Mouse (Mus musculus) activated CD4-positive, CD25-positive, alpha-beta regulatory T cell, adult 4 months (primary cell): Measurements from ENCODE around the gene Ttc21a. TPM values are rescaled to one million over a fixed set of nuclear protein-coding genes. Genes with fewer than 3 reads are reported as not detected.
A peak's percentile ranks its signal among the peaks of the same experiment; 100 is the strongest.

Experiments
- ATAC-seq: one replicate; pipeline ENCODE4 v1.8.0; 2017
- polyA plus RNA-seq, 2 experiments: library from polyadenylated mRNA; unstranded; fragments of 100-300 nt; shearing (Covaris generic); gene quantifications; one replicate each; pipeline ENCODE4 v1.2.1; 2017

The Ttc21a gene
- polyA plus RNA-seq, 2 experiments from 2014 or later = not detected

DNA sequence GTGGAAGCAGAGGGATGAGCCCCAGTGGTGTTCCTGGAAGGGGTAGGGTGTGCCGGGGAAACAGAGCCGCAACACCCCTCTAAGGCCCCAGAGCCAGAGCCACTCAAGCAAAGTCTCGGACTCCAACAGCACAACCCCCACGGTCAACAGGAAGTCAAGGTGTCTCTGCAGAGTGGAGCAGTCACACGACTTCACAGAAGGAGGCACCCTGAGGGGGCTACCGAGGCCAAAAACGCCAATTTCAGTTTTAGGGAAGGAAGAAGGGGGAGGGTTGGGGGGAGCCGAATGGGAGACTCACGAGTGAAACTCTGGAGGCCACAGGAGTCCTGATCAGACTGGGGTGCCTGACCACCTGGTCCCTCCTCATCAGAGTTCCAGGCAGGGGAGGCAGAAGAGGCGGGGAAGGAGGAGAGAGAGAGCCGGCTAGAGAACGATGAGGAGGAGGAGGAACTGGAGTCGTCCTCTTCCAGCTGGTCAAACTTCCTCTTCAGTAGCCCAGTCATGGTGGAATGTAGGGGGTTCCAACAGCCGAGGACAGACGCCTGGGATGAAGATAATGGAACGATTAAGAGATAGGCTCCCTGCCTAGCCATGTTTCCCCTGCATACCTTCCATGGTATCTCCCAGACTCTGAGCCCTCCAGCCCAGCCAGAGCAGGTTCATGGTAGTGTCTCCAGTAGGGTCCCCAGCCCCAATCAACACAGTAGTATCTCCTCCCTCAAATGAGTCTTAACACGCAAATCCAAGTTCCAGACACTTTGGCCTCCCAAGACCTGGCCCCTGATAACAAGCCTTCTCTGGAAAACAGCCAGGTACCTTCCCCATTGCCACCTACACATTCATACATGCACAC lies 39.5 kb downstream of the Ttc21a start:
- ATAC-seq = no peak

GRCm38 (mm10) chr9:119977557-119978060 lies 40.2 kb downstream of the Ttc21a start:
- ATAC-seq = no peak

DNA sequence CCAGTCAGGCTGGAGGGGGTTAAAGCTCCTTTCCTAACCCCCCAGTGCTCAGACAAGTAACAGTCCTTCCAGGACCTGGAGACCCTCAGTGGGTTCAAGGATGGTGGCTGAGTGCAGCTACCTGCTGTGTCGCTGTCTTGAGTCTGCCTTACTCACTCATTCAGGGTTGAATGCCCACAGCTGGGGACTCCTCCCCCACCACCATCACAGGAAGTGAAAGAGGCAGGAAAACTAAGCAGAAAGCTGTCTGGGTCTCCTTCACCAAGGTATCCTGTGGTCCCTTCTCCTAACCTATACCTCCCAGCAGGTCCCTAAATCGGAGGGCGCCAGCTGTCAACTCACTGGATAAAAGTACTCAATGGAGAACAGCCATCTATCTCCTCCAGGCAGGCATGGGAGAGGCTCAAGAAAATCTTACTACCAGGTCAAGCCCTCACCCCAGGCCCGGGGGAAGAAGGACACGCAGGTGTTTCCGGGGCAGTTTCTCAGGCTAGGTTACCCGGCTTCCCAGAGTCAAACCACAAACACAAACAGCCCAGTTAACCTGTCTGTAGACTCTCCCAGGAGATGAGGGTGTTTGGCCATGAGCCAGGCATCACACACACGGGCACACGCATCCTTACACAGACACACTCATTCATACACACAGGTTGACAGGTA lies 40.9 kb downstream of the Ttc21a start:
- peak; percentile 11 for ATAC-seq

- ATAC-seq = no peak
Measured at GRCm38 (mm10) chr9:119978811-119979441, 41.5 kb downstream of the Ttc21a start.

DNA sequence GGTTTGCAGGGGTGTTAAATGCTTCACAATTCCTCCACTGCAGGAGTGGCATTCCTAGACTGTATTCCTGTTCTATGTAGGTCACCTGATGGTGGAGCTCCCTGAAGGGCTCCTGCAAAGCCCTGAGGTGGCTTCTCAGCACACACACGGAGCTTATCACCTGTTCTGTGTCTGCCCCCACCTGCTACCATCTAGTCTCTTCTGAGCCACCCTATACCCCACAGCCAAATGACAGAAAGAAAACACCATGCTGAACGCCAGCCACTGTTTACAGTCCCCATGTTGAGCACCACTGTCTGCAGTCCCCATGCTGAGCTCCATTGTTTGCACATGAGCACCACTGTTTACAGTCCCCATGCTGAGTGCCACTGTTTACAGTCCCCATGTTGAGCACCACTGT lies 42.3 kb downstream of the Ttc21a start:
- ATAC-seq = no peak

- ATAC-seq = no peak
Measured at GRCm38 (mm10) chr9:119980770-119981182, 43.4 kb downstream of the Ttc21a start.

- peak; percentile 44 for ATAC-seq
Measured at GRCm38 (mm10) chr9:119981183-119982179, 44.1 kb downstream of the Ttc21a start.

GRCm38 (mm10) chr9:119982241-119982811 lies 44.9 kb downstream of the Ttc21a start:
- ATAC-seq = peak; percentile 43

DNA sequence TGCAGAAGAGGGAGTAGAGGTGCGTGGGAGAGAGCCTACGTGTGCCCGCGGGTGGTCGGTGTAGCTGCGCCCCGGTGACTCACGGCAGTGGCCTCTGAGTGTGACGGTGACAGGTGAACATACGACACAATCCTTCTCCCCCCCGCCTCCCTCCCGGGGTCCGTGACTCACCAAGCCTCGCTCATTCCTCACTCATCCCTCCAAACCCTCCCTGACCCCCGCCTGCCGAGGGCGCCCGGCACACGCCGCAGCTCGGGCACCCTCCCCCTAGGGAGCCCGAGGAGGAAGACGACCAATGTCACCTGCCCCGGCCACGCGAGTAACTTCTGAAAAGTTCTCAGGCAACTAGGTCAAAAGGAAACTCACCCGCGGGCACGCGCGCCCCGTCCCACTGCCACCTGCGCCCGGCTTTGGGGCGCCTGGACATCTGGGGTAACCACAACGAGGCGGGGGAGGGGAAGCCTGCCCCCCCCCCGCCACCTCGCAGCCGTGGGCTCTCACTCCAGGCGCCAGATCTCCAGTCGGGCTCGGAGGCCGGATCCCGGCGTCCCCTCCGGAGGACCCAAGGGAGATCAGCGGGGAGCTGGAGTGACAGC lies 45.6 kb downstream of the Ttc21a start:
- peak; percentile 22 for ATAC-seq

DNA sequence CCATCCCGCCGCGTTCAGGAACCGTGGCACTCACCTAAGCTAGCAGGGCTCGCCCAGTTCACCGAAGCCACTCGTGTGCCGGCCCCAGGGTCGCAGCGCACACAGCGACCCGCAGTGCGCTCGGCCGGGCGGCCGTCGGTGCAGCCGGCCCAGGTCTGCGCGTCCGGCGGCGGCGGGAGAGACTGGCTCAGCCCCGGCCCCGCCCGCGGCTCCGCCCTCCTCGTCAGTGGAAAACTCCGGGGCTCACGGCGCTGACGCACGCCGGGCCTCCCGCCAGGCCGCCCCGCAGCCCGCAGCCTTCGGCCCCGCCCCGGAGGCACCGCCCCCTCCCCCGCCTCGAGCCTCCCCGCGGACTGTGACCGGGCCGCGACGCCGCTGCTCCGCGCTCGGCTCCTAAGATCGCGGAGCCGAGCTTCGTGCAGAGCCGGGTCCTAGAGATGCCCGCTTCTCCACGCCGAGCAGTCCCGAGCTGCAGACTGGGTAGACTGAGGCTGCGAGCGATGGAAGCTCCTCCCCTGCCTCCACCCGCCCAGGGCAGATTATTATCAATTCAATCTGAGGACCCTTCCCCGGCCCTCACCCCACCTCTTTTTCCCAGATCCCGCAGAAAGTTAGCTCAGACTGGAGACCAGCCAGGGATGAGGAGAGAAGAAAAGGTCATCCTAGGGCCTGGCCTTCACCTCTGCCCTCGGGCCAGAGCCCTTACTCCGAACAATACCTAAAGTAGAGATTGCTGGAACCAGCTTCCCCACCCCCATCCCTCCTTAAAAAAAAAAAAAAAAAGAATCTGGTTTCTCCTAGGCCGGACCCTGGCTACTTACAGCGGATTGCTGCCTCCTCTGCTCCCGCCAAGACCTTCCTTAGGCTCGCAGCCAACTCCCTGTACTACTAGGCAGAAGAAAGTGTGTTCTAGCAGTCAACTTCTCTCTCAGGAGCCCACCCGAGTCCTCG lies 46.5 kb downstream of the Ttc21a start:
- peak; percentile 29 for ATAC-seq

DNA sequence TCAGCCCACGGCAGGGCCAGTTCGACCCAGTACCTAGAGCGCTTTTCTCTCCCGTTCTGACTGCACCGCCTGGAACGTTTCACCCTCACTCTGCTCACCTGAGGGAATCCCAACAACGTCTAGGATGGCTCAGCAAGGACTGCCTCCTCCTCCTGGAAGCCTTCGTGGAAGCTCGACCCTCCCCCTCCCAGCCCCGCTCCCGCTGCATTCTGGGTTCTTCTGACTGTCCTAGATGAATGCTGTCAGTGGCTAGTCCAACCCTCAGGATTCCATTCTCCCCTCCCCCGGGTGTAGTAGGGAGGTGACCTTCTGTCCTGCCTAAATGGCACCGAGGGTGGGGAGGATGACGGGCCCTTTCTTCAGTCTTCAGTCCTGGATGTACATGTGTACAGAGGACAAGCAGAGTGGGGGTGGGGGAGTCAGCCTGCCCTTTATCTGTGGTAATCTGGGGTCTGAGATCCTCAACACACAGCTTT lies 47.2 kb downstream of the Ttc21a start, which contains the start of gene Csrnp1:
Gene Csrnp1, minus strand, starts transcription at position 123 of the 476 bp plus-strand sequence.
- no peak for ATAC-seq

DNA sequence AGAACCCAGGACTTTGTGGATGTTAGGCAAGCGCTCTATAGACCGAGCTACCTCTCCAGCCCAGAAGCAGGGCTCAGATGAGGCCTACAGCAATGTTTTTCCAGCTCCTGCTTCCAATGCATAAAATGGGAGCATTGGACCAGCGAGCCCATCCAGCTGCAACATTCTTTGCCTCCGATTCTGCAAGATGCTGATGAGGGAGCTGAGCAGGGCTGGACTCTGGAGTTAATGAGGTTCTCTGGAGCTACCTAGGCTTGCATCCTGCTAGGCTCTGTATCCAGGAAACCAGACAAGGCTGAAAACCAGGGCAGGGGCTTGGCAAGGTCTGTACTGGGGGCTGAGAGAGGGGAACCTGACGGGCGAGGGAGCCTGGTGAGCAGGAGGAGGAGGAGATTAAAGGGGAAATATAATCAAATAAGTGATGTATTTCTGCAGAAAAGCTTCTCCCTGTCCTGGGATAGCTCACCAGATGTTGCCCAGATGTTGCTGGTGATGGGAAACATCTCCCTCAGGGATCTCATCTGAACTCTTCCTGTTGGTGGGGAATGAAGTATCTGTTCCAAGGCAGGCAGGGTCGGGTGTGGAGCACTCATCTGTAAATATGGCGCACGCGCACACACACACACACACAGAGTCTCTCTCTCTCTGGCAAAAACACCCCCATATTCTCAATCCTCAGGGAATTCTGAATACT lies 48.6 kb downstream of the Ttc21a start:
- no peak for ATAC-seq

DNA sequence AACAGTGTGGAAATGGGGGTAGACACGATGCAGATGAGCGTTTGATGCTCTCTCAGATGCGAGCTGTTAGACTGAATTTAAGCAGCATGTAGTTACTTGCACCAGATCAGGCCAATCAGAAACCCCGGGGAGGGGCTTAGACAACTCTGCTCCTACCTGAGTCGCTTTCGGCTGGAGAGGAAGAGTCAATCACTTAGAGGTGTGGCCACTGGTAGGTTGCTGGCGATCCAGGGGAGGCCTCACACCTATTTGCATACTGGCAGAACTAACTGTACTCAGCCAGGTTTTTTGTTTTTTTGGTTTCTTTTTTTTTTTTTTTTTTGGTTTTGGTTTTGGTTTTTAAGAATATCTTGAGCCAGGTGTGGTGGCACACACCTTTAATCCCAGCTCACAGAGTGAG lies 50.9 kb downstream of the Ttc21a start:
- peak; percentile 75 for ATAC-seq

GRCm38 (mm10) chr9:119991310-119991709 lies 53.9 kb downstream of the Ttc21a start:
- ATAC-seq = no peak

GRCm38 (mm10) chr9:119993092-119993844 lies 55.9 kb downstream of the Ttc21a start:
- ATAC-seq = peak; percentile 9

DNA sequence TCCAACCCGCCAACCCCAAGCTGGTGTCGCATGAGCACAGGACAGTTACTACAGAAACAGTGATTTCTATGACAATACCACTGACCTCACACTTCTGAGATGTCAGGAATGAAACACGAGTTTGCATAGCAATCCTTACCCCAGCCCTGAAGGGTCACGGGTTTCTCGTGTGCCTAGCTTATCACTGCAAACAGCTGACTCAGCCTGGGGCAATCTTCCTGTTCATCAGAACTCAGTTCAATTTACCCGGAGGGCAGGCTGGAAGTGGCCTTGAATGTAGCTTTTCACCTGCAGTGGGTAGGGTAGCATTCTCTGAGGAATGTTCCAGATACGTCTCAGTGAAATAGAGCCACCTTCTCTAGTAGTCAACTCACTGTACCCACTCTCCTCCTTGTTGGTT lies 56.8 kb downstream of the Ttc21a start:
- no peak for ATAC-seq

GRCm38 (mm10) chr9:119996080-119996479 lies 58.7 kb downstream of the Ttc21a start:
- no peak for ATAC-seq

- ATAC-seq = no peak
Measured at GRCm38 (mm10) chr9:119998776-119999175, 61.4 kb downstream of the Ttc21a start.
